Mouse (Mus musculus) CH12.LX (cell line): ENCODE measurements at regions not wholly inside any gene's neighbourhood (a gene's known extent, or its start where the extent isn't known, plus 50 kb on each side); places are given as distances from the start of the nearest gene placed in this dataset.

Source experiments
- CTCF ChIP-seq, 2 experiments: IDR thresholded peaks in 1 of 2; conservative IDR thresholded peaks in 1 of 2; 2 replicates each; pipeline ENCODE4 v1.5.1; 2011 to 2012; ENCODE audit warnings: low read depth in 2 of 2, low read length in 2 of 2, improper control_type of control experiment in 1 of 2, inconsistent platforms in 1 of 2, mild to moderate bottlenecking in 1 of 2, moderate library complexity in 1 of 2
- EP300 ChIP-seq: IDR thresholded peaks from 2 replicates; pipeline ENCODE4 v1.6.1; 2011; ENCODE audit warnings: low read length, improper control_type of control experiment
- KAT2A ChIP-seq: IDR thresholded peaks from 2 replicates; pipeline ENCODE4 v1.6.1; 2012; ENCODE audit warnings: low read length, improper control_type of control experiment, inconsistent platforms; ENCODE audit not compliant: insufficient replicate concordance
- MAX ChIP-seq: IDR thresholded peaks from 2 replicates; pipeline ENCODE4 v1.6.1; 2011; ENCODE audit warnings: low read length, improper control_type of control experiment
- NELFE ChIP-seq: IDR thresholded peaks from 2 replicates; pipeline ENCODE4 v1.6.1; 2011; ENCODE audit warnings: low read depth, low read length, improper control_type of control experiment
- NRF1 ChIP-seq: IDR thresholded peaks from 2 replicates; pipeline ENCODE4 v1.6.1; 2014; ENCODE audit warnings: low read depth, mild to moderate bottlenecking, inconsistent platforms, low read length, improper control_type of control experiment, moderate library complexity
- POLR2A ChIP-seq: IDR thresholded peaks from 2 replicates; pipeline ENCODE4 v1.6.1; 2011; ENCODE audit warnings: low read depth, mild to moderate bottlenecking, improper control_type of control experiment, low read length
- ZKSCAN1 ChIP-seq: IDR thresholded peaks from 2 replicates; pipeline ENCODE4 v1.6.1; 2012; ENCODE audit warnings: low read depth, inconsistent platforms, low read length, improper control_type of control experiment, borderline replicate concordance
- ZNF384 ChIP-seq: IDR thresholded peaks from 2 replicates; pipeline ENCODE4 v1.6.1; 2012; ENCODE audit warnings: low read depth, low read length, improper control_type of control experiment, inconsistent platforms

DNA sequence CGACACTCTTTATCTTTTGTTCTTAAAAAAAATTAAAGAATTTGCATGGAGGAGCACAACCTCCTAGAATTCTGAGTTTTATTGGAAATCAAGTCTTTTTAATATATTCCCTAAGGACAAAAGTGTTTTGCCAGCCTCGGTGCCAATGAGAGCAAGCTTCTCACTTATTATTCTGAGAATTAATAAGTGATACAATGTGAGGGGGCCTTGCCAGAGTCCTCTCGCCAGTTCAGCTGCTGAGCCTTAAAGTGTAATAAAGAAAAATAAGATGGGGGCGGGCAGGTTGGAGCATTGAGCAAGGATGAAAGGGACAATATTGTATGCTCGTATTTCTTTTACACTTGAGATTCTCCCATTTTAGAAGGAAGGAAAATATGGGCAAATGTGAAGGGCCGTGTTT, 79.2 kb upstream of the Tsc22d2 start:
- TF ChIP-seq KAT2A (no peak), EP300 (no peak), NRF1 (no peak), CTCF (conservative IDR thresholded peaks at IDR 0.05 in 1 of 2, IDR thresholded peaks at IDR 0.05 in 1 of 2; ENCODE audit: low read depth in 2 of 2, low read length in 2 of 2) (no peak), MAX (no peak), ZKSCAN1 (no peak), NELFE (no peak), ZNF384 (no peak), POLR2A (no peak)
